Mouse (Mus musculus) retina, postnatal 1 day (tissue): Measurements from ENCODE around the gene Doxl2.
"Not testable (repeated sequence)": the region's sequence is repeated elsewhere in the genome, so short reads cannot be mapped to it uniquely, and the experiment has no call there.

Experiments
- DNase-seq: peaks from one replicate; pipeline ENCODE4 v3.0.0-alpha.2; 2012

The Doxl2 gene

DNA sequence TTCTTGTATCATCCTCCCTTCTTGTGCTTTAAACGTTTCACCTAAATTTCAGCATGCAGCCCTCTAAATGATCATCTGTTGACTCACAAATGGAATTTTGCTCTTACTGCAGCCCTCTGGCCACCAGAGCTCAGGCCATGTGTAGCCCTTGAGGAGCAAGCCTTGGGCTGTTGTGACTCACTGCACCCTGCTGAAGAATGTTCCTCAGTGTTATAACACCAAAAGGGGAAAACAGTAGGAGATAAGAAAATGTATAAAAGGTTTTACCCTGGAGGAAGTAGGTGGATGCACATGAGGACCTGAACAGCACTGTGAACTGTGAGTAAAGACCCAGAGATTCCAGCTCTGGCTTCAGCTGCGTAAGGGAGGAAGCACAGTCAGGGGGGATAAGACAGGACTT lies at the start of gene Doxl2:
TSS of gene Doxl2 (plus strand) at position 301 of the 400 bp plus-strand sequence.
- DNase-seq, result no peak

DNA sequence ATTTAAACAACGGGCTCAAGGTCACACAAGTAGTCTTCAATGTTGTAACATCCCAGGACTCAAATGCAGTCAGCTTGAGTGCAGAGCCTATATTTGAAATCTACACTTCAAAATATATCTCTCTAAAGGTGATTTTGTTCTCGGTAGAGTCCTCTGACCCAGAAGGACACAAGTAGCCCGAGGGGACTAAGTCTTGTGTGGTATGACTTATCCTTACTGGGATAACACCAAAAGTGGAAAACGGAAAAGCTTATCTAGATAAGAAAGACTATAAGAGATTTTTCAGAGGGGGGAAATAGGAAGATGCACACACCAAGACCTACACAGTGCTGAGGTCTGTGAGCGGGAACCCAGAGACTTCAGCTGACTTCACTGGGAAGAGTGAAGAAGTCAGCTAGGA lies 45.2 kb upstream of the Doxl2 start, which contains the start of gene 1600015I10Rik:
TSS of gene 1600015I10Rik (plus strand) at position 301 of the 400 bp plus-strand sequence.
- no peak for DNase-seq

DNA sequence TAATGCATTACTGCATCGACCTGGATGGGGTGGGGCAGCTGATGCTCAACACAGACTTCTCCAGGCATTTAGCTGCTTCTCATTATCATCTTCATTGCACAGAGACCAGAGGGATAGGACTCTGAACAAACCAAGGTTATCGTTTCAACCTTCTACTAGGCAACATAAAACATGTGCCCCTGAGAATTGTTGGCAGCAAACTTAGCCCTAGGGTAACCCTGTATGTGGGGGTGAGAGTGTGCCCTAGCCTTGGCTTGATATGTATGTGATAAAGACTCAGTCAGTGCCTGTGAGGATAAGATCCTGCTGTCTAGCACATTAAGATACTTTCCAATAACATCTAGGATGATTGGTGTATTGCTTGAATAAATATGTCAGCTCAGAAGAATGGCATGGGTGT lies 25.2 kb upstream of the Doxl2 start:
- no peak for DNase-seq

DNA sequence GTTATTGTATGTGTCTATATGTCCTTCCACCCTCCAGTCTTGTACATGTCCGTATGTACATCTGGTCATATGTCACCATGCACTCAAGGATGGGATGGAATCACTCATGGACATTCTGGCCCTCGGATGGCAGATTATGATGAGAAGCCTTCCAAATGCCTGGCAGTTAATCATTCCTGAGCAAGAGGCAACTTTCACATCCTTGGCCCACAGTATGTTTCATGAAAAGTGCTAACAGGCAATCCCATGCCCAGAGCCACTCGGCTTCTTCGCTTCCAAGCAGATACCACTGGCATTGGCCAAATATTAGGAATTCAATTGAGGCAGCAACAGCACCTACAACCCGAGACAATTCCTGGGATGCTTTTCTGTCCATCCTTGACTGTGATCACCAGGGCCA lies 24.1 kb upstream of the Doxl2 start:
- DNase-seq, result no peak

DNA sequence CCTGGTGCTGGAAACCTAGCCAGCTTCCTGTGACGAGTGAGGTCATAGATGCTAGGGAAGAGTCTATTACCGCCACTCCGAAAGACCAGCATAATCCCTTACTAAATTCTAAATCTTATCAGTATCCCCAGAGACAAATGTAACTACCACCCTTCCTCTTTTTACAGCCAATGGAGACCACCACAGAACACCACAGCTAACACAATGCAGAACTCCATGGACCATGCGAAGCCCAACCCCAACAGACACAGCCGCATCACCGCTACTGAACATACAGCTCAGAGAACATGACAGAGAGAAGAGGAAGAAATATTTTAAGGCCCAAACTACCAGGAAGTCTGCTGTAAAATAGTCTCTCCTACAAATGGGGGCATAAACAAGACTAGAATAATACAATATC lies 23.1 kb upstream of the Doxl2 start:
- no peak for DNase-seq

DNA sequence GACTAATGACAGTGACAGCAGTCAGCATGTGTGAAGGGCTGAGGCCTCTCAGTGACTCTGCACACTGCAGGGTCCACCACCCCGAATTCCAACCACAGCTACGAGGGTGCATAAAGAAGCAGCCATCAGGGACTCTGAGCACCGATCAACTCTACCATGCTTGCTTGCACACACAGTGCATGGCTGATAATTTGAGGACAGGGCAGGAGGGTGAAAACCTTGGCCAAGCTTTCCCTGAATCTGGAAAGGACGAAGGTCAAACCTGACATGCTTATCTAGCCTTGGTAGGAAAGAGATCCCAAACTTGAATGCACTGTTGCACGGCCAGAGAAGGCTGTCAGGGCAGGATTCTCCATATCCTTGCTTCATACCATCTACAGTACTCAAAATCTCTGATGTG lies 21.5 kb upstream of the Doxl2 start:
- DNase-seq, result no peak

DNA sequence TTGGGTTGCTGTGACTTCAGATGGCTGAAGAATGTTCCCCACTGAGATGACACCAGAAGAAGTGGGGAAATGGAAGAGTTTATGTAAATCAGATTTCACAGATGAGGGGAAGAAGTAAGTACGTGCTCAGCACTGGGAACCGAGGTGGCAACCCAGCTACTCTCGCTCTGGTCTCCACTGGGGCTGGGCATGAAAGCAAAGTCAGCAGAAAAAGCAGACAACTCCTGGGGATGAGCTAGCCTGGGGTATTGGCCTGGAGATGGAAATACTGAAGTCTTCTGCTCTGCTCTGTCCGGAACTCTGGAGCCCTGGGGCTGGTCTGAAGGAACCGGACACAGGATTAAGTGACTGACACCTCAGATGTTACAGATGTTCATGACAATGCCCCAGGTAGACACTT lies 20.6 kb upstream of the Doxl2 start:
- no peak for DNase-seq

DNA sequence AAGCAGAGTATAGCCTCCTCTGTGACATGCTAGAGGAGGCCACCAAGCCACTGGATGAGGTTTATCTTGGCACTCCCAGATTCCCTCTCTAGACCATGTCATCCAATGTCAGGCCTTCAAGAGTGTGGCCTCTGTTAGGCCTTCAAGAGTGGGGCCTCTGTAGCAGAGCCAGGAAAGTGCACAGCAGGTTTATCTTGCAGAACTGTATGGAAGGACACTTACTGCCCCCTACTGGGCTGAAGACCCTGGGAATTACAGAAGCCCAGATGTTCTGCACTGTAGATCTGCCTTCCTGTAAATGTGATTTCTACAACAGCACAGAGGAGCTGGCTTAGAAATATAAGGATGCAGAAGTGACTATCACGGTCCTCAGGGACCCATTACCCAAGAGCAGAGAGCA lies 19.8 kb upstream of the Doxl2 start:
- peak; percentile 62 for DNase-seq

DNA sequence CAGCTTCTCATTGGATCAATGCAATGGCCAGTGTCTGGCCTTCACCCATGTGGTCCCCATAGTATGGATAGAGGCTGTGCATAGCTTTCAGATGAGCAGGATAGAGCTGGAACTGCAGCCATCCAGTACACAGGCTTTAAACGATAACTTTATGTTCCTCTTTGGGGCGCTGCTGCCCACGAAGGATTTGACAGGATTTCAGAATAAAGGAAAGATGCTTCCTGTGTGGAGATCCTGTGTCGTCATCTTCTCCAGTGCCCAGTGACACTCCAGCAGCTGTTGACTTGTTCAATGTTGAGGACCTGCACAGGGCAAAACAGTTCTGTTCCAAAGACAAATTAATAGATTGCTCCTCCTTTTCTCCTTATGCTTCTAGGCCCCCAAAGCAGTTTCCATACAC lies 18.0 kb upstream of the Doxl2 start:
- DNase-seq, result no peak

DNA sequence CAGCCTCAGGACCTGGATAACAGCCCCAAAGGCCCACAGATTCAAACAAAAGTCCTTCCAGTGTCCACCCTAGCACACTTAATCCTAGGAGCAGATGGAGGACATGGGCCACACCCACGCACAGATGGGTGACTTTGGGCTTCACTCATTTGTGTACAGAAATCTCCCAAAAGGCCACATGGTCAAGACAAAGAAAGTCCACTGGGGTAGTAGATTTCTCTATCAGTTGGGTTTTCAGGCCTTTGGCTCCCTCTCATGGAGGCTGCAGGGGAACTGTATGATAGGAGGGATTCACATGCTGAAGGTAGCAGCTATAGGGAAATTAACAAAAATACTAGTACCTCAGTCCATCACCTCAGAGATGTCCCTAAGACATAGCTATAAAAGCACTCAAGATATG lies 16.7 kb upstream of the Doxl2 start:
- DNase-seq, result peak; percentile 65

DNA sequence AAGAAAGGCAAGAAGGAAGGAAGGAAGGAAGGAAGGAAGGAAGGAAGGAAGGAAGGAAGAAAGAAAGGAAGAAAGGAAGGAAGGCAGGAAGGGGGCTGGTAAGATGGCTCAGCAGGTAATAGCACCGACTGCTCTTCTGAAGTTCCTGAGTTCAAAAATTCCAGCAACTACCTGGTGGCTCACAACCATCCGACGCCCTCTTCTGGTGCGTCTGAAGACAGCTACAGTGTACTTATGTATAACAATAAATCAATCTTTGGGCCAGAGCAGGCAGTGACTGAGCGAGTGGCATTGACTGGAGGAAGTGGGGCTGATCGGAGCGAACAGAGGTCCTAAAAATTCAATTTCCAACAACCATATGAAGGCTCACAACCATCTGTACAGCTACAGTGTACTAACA lies 15.6 kb upstream of the Doxl2 start:
- DNase-seq, result peak; percentile 14

DNA sequence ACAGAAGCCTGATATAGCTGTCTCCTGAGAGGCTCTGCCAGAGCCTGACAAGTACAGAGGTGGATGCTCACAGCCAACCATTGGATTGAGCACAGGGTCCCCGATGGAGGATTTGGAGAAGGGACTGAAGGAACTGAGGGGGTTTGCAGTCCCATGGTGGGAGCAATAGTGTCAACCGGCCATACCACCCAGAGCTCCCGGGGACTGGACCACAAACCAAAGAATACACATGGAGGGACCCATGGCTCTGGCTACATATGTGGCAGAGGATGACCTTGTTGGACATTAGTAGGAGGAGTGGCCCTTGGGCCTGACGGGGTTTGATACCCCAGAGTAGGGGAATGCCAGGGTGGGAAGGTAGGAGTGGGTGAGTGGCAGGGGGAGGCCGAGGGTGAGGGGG lies 8.1 kb upstream of the Doxl2 start:
- not testable (repeated sequence) for DNase-seq

DNA sequence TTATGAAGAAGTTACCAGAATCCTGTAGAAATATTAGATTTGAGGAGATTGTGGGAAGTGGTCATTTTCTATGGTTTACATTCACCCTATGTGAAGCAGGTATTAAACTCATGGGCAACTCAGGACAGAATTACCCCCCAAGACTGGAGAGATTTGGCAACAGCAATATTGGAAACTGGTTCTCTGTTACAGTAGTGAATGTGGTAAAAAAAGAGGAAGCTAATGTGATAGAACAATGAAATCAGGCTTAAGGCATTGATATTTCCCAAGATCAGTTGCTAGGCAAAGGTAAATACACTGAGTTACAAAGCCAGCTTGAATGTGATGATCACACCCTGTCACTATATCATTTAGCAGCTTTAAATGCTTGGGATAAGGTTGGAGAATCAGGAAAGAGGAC lies 6.9 kb upstream of the Doxl2 start:
- DNase-seq, result no peak

DNA sequence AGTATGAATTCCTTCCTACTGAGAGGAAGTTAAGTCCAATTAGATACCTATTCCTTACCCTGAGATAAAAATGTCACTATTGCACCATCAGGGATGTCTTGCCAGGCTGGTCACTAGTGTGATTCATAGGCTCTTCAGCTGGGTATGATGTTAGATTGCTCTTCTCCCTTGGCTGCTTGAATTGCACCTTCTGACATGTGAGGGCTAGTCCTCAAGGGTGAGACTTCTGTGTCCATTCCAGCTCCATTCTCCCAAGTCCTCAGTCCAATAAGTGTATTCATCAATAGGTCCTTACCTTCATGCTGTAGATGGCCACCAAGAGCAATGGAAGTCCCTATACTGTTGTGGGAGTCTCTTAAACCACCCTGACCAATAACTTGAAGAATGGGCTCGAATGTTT lies 4.9 kb downstream of the Doxl2 start:
- DNase-seq, result no peak

DNA sequence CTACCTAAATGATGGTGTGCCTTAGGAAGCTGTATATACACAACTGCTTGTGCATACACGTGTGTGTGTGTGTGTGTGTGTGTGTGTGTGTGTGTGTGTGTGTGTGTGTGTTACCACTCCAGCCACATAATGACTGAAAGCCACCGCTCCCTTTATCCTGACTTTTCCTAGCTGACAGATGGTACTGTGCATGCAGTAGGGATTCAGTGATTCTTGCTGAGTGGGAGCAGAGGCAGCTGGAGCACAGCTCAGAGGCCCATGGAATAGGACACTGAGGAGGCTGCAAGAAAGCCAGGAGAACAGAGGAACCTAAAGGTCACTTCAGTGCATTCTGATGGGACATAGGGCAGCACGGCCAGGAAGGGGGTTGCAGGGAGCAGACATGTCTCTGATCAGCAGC lies 7.5 kb downstream of the Doxl2 start:
- DNase-seq, result no peak

DNA sequence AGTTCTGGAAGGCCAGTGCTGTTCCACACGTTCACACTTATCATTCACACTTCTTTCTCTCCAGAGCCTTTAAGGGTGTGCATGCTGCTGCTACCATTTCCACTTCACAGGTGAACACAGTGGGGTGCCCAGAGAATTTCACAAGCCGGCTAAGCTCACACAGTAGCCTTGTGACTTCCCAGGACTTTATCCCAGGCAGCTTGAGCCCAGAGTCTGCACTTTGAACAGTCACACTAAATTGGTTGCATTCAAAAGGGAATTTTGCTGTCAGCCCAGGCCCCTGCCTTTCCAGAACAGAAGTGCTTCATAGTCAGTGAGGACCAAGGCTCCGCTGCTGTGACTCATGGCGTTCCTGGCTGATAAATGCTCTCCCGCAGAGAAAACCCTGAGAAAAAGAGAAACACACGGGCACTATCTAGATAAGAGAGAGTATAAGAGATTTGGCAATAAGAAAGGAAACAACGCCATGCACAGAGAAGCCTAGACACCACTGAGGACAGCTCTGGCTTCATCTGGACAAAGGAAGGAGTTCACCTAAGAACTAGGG lies 11.8 kb downstream of the Doxl2 start, which contains the start of gene Svs1:
TSS of gene Svs1 (plus strand) at position 418 of the 547 bp plus-strand sequence.
- DNase-seq, result no peak

DNA sequence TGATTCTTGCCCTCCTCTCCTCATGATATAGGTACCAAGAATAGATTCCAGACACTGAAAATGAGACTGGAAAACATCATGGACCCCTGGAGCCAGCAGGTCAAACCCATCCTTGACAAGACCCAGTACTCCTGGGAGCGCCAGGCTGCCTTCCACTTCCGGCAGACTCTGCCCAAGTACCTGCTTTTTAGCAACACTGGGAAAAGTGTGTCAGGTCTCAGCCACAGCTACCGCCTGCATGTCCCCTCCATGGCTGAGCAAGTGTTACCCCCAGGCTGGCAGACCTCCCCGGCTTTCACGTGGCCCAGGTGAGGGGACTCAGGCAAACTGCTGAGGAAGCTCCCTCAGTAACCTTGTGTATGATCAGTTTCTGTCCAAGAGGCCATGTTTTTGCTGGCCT lies 15.2 kb downstream of the Doxl2 start:
- no peak for DNase-seq

DNA sequence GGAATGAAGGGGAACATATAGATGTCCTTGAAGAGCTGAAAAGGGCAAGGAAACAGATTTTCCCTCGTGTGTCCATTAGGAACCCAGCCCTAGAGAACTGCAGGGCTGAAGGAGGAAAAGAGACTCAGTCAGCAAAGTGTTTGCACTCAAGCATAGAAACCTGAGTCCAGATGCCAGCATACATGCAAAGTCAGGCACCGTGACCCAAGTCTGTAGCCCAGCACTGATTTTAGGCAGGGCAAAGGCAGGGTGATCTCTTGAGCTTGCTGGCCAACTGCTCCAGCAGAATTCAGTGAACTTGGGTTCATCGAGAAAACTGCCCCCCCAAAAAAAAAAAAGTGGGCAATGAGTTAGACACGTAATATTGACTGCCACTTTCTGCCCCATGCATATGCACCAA lies 17.2 kb downstream of the Doxl2 start:
- DNase-seq, result no peak

DNA sequence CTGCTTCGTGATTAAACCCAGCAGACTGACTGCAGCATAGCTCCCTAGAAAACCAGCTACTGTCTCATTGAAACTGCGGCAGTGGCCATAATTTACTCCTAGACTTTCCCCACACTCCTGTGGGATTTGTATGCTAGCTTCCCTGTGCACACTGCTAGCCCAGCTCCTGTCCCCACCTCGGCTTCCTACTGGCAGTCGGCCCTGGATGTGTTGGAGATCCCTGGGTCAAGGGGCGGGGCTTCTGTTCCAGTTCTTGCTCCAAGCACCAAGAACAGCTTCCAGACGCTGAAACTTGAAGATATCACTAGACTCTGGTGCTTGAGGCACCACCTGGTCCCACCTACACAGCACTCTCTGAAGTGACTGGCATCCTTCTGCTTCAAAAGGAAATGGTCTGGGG lies 23.4 kb downstream of the Doxl2 start:
- DNase-seq, result no peak

DNA sequence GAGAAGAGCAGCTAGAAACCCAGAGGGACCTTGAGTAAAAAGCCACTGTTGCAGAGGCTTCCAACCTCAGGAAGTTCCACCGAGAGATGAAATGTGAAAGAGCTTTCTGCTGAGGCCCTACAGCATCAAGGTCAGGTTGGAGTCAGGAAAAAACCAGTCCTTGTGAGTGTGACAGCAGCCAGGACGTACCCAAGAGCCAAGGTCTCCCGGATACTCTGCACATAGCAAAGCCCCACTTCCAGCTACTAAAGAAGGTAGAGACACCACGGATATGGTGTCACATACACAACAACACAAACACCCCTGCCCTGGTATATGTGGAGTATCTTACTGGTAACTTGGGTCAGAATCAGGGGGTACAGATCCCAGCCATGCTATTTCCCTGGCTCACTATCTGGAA lies 24.0 kb downstream of the Doxl2 start:
- no peak for DNase-seq

DNA sequence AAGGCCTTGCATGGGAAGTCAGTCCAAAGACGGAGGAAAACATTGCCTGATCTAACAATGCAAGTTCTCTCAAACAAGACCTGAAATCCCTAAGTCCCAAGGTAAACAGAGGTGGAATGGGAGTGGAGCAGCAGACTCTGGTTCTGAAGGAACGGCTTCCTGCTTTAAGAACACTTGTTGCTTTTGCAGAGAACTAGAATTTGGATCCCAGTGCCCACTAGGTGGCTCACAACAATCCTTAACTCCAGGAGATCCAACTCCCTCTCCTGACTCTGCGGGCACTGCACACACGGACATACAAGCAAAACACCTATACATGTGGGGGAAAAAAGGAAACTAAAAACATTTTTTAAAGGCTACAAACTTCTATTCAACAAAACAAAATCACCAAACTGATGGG lies 28.6 kb downstream of the Doxl2 start:
- DNase-seq, result no peak

DNA sequence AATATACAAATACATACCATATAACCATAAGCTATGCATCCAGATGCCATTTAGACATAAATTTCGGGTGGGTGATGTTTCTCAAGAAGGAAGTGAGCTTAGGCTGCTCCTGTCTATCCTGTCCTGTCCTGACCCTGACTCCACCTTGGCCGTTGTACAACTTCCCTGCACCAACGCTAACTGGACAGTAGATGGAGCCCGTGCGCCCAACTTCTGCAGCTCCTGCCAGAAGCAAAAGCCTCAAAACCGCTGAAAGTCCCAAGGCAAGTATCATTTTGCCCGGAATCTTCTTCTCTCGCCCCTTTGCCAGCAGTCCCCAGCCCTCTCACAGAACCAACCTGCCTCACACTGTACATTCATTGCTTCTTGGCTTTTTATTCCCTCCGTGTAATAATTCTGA lies 33.2 kb downstream of the Doxl2 start:
- peak; percentile 78 for DNase-seq

DNA sequence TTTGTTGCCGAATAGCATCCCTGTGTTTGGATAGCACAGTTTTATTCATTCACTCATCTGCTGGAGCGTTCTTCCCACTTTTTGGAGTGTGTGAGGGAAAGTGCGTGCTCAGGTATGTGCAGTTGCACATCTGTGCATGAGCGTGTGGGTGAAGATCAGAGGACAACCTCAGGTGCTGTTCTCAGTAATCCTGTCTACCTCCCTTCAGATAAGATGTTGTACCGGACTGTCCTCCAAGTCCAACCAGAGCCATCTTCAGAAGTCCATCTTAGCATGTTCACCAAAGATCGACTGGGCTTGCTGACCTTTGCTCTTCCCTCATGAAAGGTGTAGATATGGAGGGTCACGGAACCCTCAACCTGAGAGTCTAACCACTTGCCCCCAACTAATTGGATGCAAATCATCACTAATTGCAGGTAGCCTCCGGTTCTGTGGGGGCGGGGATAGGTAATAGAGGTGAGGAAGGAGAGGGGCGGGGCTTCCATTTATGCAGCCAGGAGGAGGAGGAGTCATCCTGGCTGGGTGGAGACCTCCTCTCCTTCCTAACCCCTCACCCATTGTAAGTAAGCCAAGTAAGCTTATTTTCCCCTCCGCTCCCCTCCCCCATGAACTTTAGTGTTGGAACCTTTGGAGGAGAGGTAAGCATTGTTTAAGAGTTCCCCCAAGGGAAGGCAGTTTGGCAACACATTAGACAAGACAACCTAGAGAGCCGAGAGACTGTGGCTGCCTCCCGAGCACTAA lies 33.8 kb downstream of the Doxl2 start:
- peak; percentile 19 for DNase-seq

DNA sequence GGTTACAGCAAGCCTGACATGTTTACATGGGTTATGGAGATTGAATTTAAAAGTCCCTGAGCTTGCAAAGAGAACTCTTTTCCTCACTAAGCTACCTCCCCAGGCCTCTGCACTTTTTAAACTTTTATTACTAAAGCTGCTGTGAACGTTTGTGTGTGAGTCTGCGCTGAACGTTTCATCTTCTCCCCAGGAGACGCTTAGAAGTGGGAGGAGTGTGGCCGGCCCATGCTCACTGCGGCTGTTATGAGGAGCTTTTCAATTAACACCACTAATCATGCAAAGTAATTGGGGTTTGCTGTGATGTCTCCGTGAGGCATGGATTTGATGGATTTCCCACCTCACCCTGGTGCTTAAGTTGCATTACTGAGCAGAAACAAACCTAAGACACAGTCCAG lies 34.4 kb downstream of the Doxl2 start:
- DNase-seq, result peak; percentile 27

DNA sequence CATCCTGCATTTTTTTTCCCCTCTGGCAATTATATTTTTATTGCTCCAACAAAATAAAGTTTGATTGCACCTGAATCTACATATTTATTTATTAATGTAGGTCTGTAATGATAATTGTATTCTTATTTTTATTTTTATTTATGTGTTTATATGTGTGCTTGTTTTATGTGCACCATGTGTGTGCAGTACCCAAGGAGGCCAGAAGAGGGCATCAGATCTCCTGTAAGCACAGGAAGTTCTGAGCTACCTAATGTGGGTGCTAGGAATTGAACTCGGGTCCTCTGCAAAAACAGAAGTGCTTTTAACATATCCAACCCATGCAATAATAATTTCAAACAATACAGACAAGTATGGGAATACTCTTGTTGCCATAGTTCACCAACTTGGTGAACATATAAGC lies 34.9 kb downstream of the Doxl2 start:
- DNase-seq, result peak; percentile 16
